Mouse (Mus musculus) myocyte (in vitro differentiated cells): ENCODE measurements around the gene Tnk1.

ENCODE experiments used
- CEBPB ChIP-seq: IDR thresholded peaks from 2 replicates; pipeline ENCODE4 v1.6.1; 2011; ENCODE audit warnings: mild to moderate bottlenecking, moderate library complexity; ENCODE audit not compliant: poor library complexity, insufficient read depth, severe bottlenecking
- E2F4 ChIP-seq: IDR thresholded peaks from one replicate; pipeline ENCODE4 v1.6.1; 2011; ENCODE audit warnings: mild to moderate bottlenecking, control low read depth, moderate library complexity; ENCODE audit not compliant: insufficient read depth
- MAX ChIP-seq: IDR thresholded peaks from one replicate; pipeline ENCODE4 v1.6.1; 2011; ENCODE audit warnings: low read depth, mild to moderate bottlenecking, control low read depth
- MYOD1 ChIP-seq, 3 experiments: IDR thresholded peaks; one replicate each; pipeline ENCODE4 v1.6.1; 2011; ENCODE audit warnings: control low read depth in 2 of 3, low read depth in 2 of 3, mild to moderate bottlenecking in 2 of 3, moderate library complexity in 1 of 3; ENCODE audit not compliant: insufficient read length in 2 of 3, control insufficient read depth in 1 of 3
- MYOG ChIP-seq, 3 experiments: IDR thresholded peaks; one replicate each; pipeline ENCODE4 v1.6.1; 2011; ENCODE audit warnings: control low read depth in 2 of 3, low read depth in 2 of 3, mild to moderate bottlenecking in 2 of 3; ENCODE audit not compliant: insufficient read length in 2 of 3, control insufficient read depth in 1 of 3, insufficient read depth in 1 of 3
- POLR2A ChIP-seq: IDR thresholded peaks from one replicate; pipeline ENCODE4 v1.6.1; 2011; ENCODE audit warnings: low read depth, mild to moderate bottlenecking, control low read depth, moderate library complexity; ENCODE audit not compliant: insufficient read length
- SRF ChIP-seq: IDR thresholded peaks from one replicate; pipeline ENCODE4 v1.6.1; 2011; ENCODE audit warnings: low read depth; ENCODE audit not compliant: control insufficient read depth, insufficient read length
- TCF12 ChIP-seq: IDR thresholded peaks from one replicate; pipeline ENCODE4 v1.6.1; 2011; ENCODE audit warnings: mild to moderate bottlenecking, control low read depth; ENCODE audit not compliant: poor library complexity, insufficient read depth, severe bottlenecking
- USF1 ChIP-seq: IDR thresholded peaks from one replicate; pipeline ENCODE4 v1.6.1; 2011; ENCODE audit warnings: low read depth, mild to moderate bottlenecking, control low read depth, moderate library complexity

GRCm38 (mm10) chr11:69883527-69884151 lies 25.1 kb upstream of the Tnk1 start:
- TF ChIP-seq POLR2A = no peak
- TF ChIP-seq CEBPB = no peak
- no peak for TF ChIP-seq TCF12
- no peak for TF ChIP-seq MAX
- no peak for TF ChIP-seq MYOG (IDR thresholded peaks at IDR 0.05; ENCODE audit: control insufficient read depth in 1 of 3, insufficient read depth in 1 of 3, insufficient read length in 2 of 3, low read depth in 2 of 3)
- no peak for TF ChIP-seq USF1
- TF ChIP-seq MYOD1 (IDR thresholded peaks at IDR 0.05; ENCODE audit: control insufficient read depth in 1 of 3, insufficient read length in 2 of 3, low read depth in 2 of 3) = no peak
- no peak for TF ChIP-seq E2F4
- no peak for TF ChIP-seq SRF
